Mouse (Mus musculus) limb, embryonic 12.5 days (tissue): ENCODE measurements at regions not wholly inside any gene's neighbourhood (a gene's known extent, or its start where the extent isn't known, plus 50 kb on each side); places are given as distances from the start of the nearest gene placed in this dataset.

ENCODE experiments used
- ATAC-seq: fragments of 200-750 bp; cut with Nextera tagmentation; 2 replicates; pipeline ENCODE4 v1.8.0; 2017; ENCODE audit warnings: low read depth, moderate TSS enrichment; ENCODE audit not compliant: insufficient number of reproducible peaks, insufficient read depth, low FRiP score, low TSS enrichment
- H3K27ac ChIP-seq: fragments of 300-500 bp; sonication (generic); 2 replicates; pipeline ENCODE4 v1.5.1; 2016; ENCODE audit warnings: mild to moderate bottlenecking, moderate library complexity
- H3K27me3 ChIP-seq: fragments of 300-500 bp; sonication (generic); 2 replicates; pipeline ENCODE4 v1.6.1; 2016; ENCODE audit warnings: mild to moderate bottlenecking, moderate library complexity
- H3K36me3 ChIP-seq: fragments of 300-500 bp; sonication (generic); 2 replicates; pipeline ENCODE4 v1.6.1; 2016; ENCODE audit warnings: mild to moderate bottlenecking, moderate library complexity
- H3K4me1 ChIP-seq: fragments of 300-500 bp; sonication (generic); replicated peaks from 2 replicates; pipeline ENCODE4 v1.6.1; 2016
- H3K4me2 ChIP-seq: fragments of 300-500 bp; sonication (generic); 2 replicates; pipeline ENCODE4 v1.6.1; 2016; ENCODE audit warnings: mild to moderate bottlenecking, moderate library complexity
- H3K4me3 ChIP-seq: fragments of 300-500 bp; sonication (generic); replicated peaks from 2 replicates; pipeline ENCODE4 v1.5.1; 2016; ENCODE audit warnings: mild to moderate bottlenecking
- H3K9ac ChIP-seq: fragments of 300-500 bp; sonication (generic); replicated peaks from 2 replicates; pipeline ENCODE4 v1.6.1; 2016; ENCODE audit warnings: mild to moderate bottlenecking, moderate library complexity
- H3K9me3 ChIP-seq: fragments of 300-500 bp; sonication (generic); 2 replicates; pipeline ENCODE4 v1.6.1; 2016; ENCODE audit warnings: mild to moderate bottlenecking, moderate library complexity
- WGBS: fragments of 180-500 bp; shearing (Covaris S2); methylation state at CpG from one replicate; pipeline ENCODE4 v1.1.7; 2016; 5-methylcytosine and 5-hydroxymethylcytosine counted together

DNA sequence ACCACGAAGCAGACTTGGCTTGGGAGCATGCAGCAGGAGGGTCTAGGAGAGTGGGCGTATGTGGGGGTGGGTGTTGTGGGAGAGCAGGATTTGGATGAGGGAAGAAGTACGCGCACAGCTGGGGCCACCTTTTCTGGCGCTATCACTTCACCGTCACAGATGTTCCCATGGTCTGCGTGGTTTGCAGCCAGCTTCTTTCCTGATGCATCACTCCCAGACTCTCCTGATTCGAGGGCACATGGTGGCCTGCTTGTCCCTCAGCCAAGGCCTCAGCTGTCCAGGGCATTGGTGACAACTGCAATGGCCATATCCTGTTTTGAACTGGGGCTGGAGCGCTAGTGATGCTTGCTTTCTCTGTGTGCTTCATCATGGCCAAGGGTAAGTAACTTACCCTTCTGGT lies 266.9 kb upstream of the Id2 start:
- Histone ChIP-seq H3K36me3 (no peaks in the 10 kb centered on the region), H3K4me1 (no peaks in the 10 kb centered on the region), H3K9me3 (no peaks in the 10 kb centered on the region), H3K4me2 (no peak overlapping the region), H3K27ac (no peak overlapping the region), H3K4me3 (no peak overlapping the region), H3K9ac (no peak overlapping the region), H3K27me3 (no peaks in the 10 kb centered on the region)
- ATAC-seq = no peak
- WGBS = 87% methylated on average over 9 of the region's 9 CpGs

DNA sequence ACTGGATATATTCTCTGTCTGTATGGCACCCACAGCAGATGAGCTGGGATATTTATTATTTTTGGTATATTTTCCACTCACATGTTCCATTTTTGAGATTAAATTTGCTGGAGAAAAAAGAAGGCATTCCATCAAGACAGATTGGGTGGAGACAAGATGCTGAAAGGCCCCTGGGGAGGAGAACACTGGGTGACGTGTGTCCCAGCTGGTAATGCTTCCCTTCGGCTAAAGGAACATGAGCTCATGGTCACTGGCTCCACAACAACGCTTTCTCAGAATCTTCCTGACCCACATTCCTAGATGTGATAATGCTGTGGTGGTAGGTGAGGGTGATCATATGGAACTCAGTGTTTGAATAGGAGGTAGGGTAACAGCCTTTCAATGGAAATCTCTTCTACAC lies 266.4 kb upstream of the Id2 start:
- Histone ChIP-seq H3K9ac (no peak overlapping the region), H3K27me3 (no peaks in the 10 kb centered on the region), H3K4me1 (no peaks in the 10 kb centered on the region), H3K36me3 (no peaks in the 10 kb centered on the region), H3K9me3 (no peaks in the 10 kb centered on the region), H3K27ac (no peak overlapping the region), H3K4me2 (no peak overlapping the region), H3K4me3 (no peak overlapping the region)
- ATAC-seq = no peak
- 85% methylated on average over 3 of the region's 3 CpGs for WGBS

DNA sequence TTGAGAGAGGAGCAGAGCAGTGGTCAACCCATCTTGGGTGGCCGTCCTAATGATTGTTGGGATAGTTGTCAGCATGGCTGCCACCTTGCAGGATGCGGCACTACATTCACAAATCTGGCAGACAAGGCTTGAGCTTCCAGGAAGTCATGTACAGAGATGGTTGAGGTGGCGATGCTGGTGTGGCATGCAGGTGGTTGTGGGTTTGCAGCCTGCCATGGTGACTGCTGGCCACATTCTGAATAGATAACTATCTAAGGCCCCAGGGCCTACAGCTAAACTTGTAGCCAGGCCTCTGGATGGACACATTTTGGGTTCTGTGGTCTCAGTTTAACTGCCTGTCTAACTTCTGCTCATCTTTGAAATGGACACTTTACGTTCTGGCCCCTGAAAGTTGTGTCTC lies 265.8 kb upstream of the Id2 start:
- Histone ChIP-seq H3K4me2 (no peak overlapping the region), H3K4me3 (no peak overlapping the region), H3K9ac (no peak overlapping the region), H3K36me3 (no peaks in the 10 kb centered on the region), H3K27me3 (no peaks in the 10 kb centered on the region), H3K4me1 (no peaks in the 10 kb centered on the region), H3K9me3 (no peaks in the 10 kb centered on the region), H3K27ac (no peak overlapping the region)
- no peak for ATAC-seq
- WGBS = 90% methylated on average over 4 of the region's 4 CpGs

DNA sequence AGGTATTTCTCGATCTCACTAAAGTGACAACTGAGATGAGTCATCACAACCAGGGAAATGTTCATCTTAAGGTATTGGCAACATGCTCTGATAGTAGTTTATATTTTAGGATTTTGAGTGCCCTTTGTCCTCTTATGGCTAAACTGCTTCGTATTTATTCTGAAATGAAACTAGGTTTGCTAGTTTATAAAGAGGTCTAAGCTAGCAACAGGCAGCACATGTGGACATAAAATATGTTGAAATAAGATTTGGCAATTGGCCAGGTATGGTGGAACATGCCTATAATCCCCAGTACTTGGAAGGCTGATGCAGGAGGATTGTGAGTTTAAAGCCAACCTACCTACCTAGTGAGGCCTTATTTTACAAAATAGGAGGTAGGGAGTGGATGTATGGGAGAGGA lies 263.8 kb upstream of the Id2 start:
- Histone ChIP-seq H3K4me2 (no peak overlapping the region), H3K27ac (no peak overlapping the region), H3K9me3 (no peaks in the 10 kb centered on the region), H3K9ac (no peak overlapping the region), H3K36me3 (no peaks in the 10 kb centered on the region), H3K4me1 (no peaks in the 10 kb centered on the region), H3K27me3 (no peaks in the 10 kb centered on the region), H3K4me3 (no peak overlapping the region)
- 89% methylated on average over 2 of the region's 2 CpGs for WGBS
- ATAC-seq = no peak

DNA sequence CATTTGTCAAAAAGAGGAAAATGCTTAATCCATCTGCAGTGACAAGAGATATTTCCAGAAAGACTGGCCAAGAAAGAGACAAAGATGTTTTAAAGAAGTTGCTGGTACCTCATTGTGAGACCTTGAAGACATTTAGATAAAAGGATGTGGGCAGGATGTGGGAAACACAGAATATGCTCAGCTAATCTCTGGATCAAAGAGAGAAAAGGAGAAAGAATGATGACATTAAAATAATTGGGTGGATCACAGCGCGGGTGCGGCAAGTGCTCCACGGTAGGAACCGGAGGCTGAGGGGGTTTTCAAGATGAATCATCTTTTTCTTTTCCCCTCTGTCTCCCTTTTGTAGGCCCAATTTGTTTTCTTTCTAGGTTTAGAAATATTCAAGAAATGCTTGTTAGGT lies 263.0 kb upstream of the Id2 start:
- Histone ChIP-seq H3K9me3 (no peaks in the 10 kb centered on the region), H3K27ac (no peak overlapping the region), H3K4me2 (no peak overlapping the region), H3K36me3 (no peaks in the 10 kb centered on the region), H3K4me3 (no peak overlapping the region), H3K4me1 (no peaks in the 10 kb centered on the region), H3K9ac (no peak overlapping the region), H3K27me3 (no peaks in the 10 kb centered on the region)
- 97% methylated on average over 5 of the region's 5 CpGs for WGBS
- ATAC-seq = no peak

DNA sequence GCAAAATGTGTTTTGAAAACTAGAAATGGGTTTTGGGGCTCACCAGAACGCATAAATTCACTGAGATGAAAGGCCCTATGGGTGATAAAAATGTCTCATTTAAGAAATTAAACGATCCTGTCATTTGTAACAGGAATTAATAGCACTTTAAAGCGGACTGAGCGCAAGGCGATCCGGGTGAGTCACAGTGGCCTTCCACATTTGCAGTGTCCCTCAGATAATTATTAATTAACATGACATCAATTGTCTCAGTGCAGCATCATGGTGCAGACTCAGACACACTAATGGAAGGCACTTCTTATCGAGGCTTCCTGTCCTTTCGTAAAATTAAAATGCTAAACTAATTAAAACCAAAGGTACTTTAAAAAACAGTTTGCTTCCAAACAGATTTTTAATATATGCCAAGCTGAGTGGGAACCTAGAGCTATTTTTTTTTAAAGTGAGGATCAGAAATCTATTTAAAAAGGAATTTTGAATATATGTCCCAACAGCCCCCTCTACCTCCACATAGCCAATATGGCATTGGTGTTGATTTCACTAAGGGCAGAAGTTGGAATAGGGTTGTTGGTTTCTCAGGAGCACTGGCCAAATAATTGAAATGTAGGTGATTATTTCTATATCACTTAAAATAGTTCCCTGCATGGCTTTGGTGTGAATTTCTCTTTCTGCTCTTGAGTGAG lies 262.0 kb upstream of the Id2 start:
- Histone ChIP-seq H3K27me3 (no peaks in the 10 kb centered on the region), H3K4me3 (no peak overlapping the region), H3K27ac (no peak overlapping the region), H3K4me1 (no peaks in the 10 kb centered on the region), H3K9ac (no peak overlapping the region), H3K9me3 (no peaks in the 10 kb centered on the region), H3K36me3 (no peaks in the 10 kb centered on the region), H3K4me2 (no peak overlapping the region)
- 56% methylated on average over 8 of the region's 8 CpGs for WGBS
- no peak for ATAC-seq

DNA sequence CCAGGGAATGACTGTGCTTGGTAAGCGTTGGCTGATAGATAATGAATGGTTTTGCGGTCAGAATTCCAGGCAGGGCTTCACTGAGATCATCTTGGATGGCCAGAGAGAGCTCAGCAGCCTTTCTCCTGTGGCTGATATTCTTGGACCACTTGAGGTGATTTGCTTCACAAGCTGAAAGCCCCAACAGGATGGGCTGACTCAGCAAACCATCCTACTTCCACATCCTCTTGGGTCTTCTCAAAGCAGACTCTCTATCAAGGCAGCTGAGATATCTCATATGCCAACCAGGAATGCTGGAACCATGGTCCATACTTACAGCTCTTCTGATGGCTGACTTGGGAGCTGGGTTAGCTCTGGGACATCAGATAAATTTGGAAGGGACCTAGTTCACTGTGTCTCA lies 259.8 kb upstream of the Id2 start:
- 81% methylated on average over 2 of the region's 2 CpGs for WGBS
- no peak for ATAC-seq
- Histone ChIP-seq H3K27me3 (no peaks in the 10 kb centered on the region), H3K4me1 (no peaks in the 10 kb centered on the region), H3K27ac (no peak overlapping the region), H3K4me2 (no peak overlapping the region), H3K4me3 (no peak overlapping the region), H3K9ac (no peak overlapping the region), H3K9me3 (no peaks in the 10 kb centered on the region), H3K36me3 (no peaks in the 10 kb centered on the region)

DNA sequence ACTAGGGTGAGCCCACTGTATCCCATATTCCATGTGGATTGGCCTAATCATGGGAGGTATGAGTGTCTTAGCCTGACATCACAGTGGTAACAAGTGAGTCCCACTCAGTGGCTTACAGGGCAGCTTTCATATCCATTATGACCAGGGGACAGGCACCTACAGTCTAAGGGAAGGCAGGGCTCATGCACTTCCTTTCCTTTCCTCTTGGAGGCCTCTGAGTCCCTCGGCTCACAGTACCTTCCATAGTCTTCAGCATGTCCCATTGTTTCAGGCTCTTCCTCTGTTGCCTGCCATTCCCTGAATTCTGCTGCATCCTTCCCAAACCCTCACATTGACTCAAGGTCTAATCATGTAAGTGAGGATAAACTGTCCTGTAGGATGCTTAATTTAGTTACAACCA lies 258.3 kb upstream of the Id2 start:
- 94% methylated on average over 1 of the region's 1 CpGs for WGBS

DNA sequence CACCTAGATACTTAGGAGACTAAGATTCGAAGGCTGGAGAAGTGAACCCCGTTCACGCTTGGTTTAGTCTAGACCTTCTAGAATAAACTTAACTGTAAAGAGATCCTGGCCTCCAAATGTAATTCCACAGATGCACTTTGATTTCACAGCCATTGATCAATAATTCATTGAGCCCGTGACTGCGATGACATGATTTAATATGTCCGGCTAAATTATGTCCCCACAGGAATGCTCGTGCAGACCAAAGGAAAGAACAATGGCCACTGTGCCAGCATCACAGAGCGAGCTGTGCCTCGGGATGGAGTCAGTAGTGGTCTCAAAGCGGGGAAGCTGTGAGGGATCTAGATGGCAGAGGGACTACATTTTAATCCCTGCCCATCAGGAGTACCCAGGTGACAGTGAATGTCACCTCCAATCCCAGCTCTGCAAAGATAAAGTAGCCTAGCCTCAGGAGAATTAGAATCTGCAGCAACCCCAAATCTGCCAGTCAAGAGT lies 256.5 kb upstream of the Id2 start:
- Histone ChIP-seq H3K4me2 (no peak overlapping the region), H3K27me3 (no peaks in the 10 kb centered on the region), H3K9me3 (no peaks in the 10 kb centered on the region), H3K27ac (no peak overlapping the region), H3K4me3 (no peak overlapping the region), H3K36me3 (no peaks in the 10 kb centered on the region), H3K9ac (no peak overlapping the region), H3K4me1 (no peaks in the 10 kb centered on the region)
- ATAC-seq = no peak
- WGBS = 83% methylated on average over 10 of the region's 10 CpGs

More for the DNA sequence above, 258.3 kb upstream of the Id2 start:
- no peaks in the 10 kb centered on the region for H3K36me3 ChIP-seq
- no peak for ATAC-seq
- no peak overlapping the region for H3K9ac ChIP-seq
- H3K4me1 ChIP-seq = no peaks in the 10 kb centered on the region
- H3K4me3 ChIP-seq = no peak overlapping the region
- no peaks in the 10 kb centered on the region for H3K27me3 ChIP-seq
- no peaks in the 10 kb centered on the region for H3K9me3 ChIP-seq
- no peak overlapping the region for H3K4me2 ChIP-seq
- no peak overlapping the region for H3K27ac ChIP-seq

DNA sequence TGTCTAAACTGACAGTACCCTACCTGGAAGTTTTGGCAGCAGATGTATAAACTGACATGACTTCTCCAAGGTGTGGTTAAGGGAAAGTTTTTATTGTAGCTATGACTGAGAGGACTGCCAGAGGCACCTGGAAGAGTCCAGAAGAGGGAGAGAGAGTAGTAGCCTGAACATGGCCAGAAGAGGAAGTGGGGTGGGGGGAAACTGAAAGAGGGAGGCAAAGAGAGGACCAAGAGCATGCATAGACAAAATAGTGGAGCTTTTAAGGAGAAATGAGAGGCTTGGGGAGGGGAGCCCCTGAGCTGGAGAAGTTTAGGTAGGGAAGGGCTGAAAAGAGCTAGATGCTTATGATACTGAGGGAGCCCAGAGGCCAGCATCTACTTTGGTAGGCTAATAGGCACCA lies 255.2 kb upstream of the Id2 start:
- ATAC-seq = no peak
- H3K9ac ChIP-seq = no peak overlapping the region
- H3K4me2 ChIP-seq = no peak overlapping the region
- no peaks in the 10 kb centered on the region for H3K9me3 ChIP-seq
- no peaks in the 10 kb centered on the region for H3K27me3 ChIP-seq
- no peaks in the 10 kb centered on the region for H3K4me1 ChIP-seq
- no peaks in the 10 kb centered on the region for H3K36me3 ChIP-seq
- H3K4me3 ChIP-seq = no peak overlapping the region
- no peak overlapping the region for H3K27ac ChIP-seq

DNA sequence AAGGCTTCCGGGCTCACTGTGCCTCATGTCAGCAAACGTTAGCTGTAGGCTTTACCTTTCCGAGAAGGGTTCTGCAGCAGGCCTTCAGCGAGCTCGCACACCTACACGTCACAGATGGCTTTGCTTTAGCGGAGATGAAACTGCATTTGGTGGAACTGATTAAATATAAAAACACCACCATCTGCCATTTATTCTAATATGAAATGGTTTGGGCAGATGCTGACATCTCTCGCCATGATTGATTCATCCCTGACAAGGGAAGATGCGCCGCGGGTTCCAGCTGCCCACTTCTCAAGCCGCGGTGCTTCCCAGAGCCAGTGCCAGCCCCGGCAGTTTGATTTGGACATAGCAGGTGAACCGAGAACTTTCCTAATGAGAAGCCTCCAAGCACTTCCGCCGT lies 247.4 kb upstream of the Id2 start:
- no peak overlapping the region for H3K4me3 ChIP-seq
- no peak overlapping the region for H3K4me2 ChIP-seq
- no peaks in the 10 kb centered on the region; the same call in 1 of the 2 replicates for H3K27me3 ChIP-seq
- ATAC-seq = no peak
- no peak overlapping the region for H3K27ac ChIP-seq
- H3K36me3 ChIP-seq = no peaks in the 10 kb centered on the region
- H3K9ac ChIP-seq = no peak overlapping the region
- WGBS = 78% methylated on average over 17 of the region's 17 CpGs
- H3K4me1 ChIP-seq = no peaks in the 10 kb centered on the region
- H3K9me3 ChIP-seq = no peaks in the 10 kb centered on the region

DNA sequence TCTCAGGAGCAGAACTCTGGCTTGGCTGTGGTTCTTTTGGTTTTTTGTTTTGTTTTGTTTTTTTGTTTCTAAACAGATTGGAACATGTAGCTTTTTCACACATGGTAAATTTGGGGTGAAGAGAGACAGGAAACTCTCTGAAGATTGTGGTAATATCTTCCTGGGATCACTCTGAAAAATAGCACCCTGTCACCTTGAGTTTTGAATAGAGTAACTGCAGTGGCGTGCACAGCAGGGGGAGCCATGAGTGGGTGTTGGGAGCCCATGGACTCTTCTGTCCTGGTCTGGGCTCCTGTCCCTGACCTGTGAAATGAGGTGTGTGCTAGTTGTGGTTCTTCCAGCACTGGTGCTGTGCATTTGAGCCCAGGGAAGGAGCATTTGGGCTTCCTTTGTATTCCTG lies 241.8 kb upstream of the Id2 start:
- Histone ChIP-seq H3K9ac (no peak overlapping the region), H3K4me3 (no peak overlapping the region), H3K27ac (no peak overlapping the region), H3K27me3 (no peaks in the 10 kb centered on the region), H3K4me1 (0 out of 2 replicates have a peak, but pooled peaks cover 7% of the 10 kb centered on the region), H3K36me3 (no peaks in the 10 kb centered on the region), H3K9me3 (no peaks in the 10 kb centered on the region), H3K4me2 (no peak overlapping the region)
- WGBS = 72% methylated on average over 1 of the region's 1 CpGs
- ATAC-seq = no peak
